Mouse (Mus musculus) embryonic stem cell, embryonic (primary cell): ENCODE measurements around the gene Rnf8.

Experiments
- CTCF ChIA-PET, 4 experiments: fragments of 300-600 bp in 2 of 4; fragments of 350-600 bp in 2 of 4; sonication (Branson Sonifier 250); formaldehyde crosslinking; loops; one replicate each; lab custom pipeline; 2022; ENCODE audit warnings: inconsistent platforms in 2 of 4; lab: Charles Lee
- POLR2A ChIA-PET, 4 experiments: fragments of 300-600 bp in 2 of 4; fragments of 350-600 bp in 2 of 4; sonication (Branson Sonifier 250); formaldehyde crosslinking; loops; one replicate each; lab custom pipeline; 2022; ENCODE audit warnings: antibody characterized with exemption in 4 of 4, inconsistent platforms in 1 of 4; lab: Charles Lee

Gene Rnf8

GRCm38 (mm10) chr17:29614115-29615023 lies at the start of gene Rnf8, which contains the start of gene Gm28043:
Gene Rnf8 (plus strand): TSS chr17:29614790.
Gene Gm28043 (plus strand): TSS chr17:29614876.
- CTCF ChIA-PET: interaction anchor here in 3 of 4 experiments (0.6 to 2.3 kb wide), 13 partner anchors 9 to 1850 kb away, joined by 3 to 11 read pairs (median 3); no protein-coding TSS in a partner anchor
- POLR2A ChIA-PET: interaction anchor here (0.7 to 6.7 kb wide), 27 partner anchors 8 to 346 kb away, joined by 3 to 99 read pairs (median 5); partner anchors contain the start of genes BC004004 (in 1 of the 4) and Cmtr1 (in 1 of the 4)

- ChIA-PET POLR2A (interaction anchor here in 1 of 4 experiments (0.8 kb wide), 1 partner anchor 16 kb away, joined by 3 read pairs; no protein-coding TSS in a partner anchor), CTCF (interaction anchor here in 2 of 4 experiments (0.8 to 1.5 kb wide), 2 partner anchors 38 to 347 kb away, joined by 3 read pairs; no protein-coding TSS in a partner anchor)
These were observed 49.1 kb upstream of the Rnf8 start for GRCm38 (mm10) chr17:29565521-29565920.

- ChIA-PET CTCF (interaction anchor here in 1 of 4 experiments (1.3 kb wide), 1 partner anchor 16 kb away, joined by 3 read pairs; no protein-coding TSS in a partner anchor), POLR2A (interaction anchor here in 2 of 4 experiments (0.7 to 1.6 kb wide), 5 partner anchors 9 to 552 kb away, joined by 3 to 5 read pairs (median 3); no protein-coding TSS in a partner anchor)
These were observed 46.2 kb upstream of the Rnf8 start for GRCm38 (mm10) chr17:29568435-29568834.

GRCm38 (mm10) chr17:29569831-29570230 lies 44.8 kb upstream of the Rnf8 start:
- POLR2A ChIA-PET: interaction anchor here in 2 of 4 experiments (0.5 to 1.6 kb wide), 11 partner anchors 11 to 441 kb away, joined by 3 to 5 read pairs (median 3); partner anchors contain the start of genes Gm17657 (in 1 of the 2) and Tbc1d22b (in 1 of the 2)
- CTCF ChIA-PET: interaction anchor here in 2 of 4 experiments (0.6 to 0.9 kb wide), 2 partner anchors 9 to 44 kb away, joined by 3 to 6 read pairs; no protein-coding TSS in a partner anchor

GRCm38 (mm10) chr17:29579579-29580126 lies 34.9 kb upstream of the Rnf8 start:
- ChIA-PET CTCF (no interaction called here), POLR2A (interaction anchor here in 2 of 4 experiments (0.5 to 0.9 kb wide), 2 partner anchors 14 to 75 kb away, joined by 3 to 6 read pairs; no protein-coding TSS in a partner anchor)

- ChIA-PET POLR2A (interaction anchor here in 1 of 4 experiments (1.1 kb wide), 1 partner anchor 10 kb away, joined by 3 read pairs; no protein-coding TSS in a partner anchor), CTCF (no interaction called here)
These were observed 31.0 kb upstream of the Rnf8 start for GRCm38 (mm10) chr17:29583569-29583968.

GRCm38 (mm10) chr17:29584306-29584705 lies 30.3 kb upstream of the Rnf8 start:
- ChIA-PET POLR2A (interaction anchor here in 2 of 4 experiments (0.9 to 1.6 kb wide), 3 partner anchors 10 to 12 kb away, joined by 3 to 5 read pairs (median 4); no protein-coding TSS in a partner anchor), CTCF (interaction anchor here in 2 of 4 experiments (0.7 to 0.9 kb wide), 2 partner anchors 16 to 19 kb away, joined by 3 read pairs; no protein-coding TSS in a partner anchor)

- ChIA-PET POLR2A (interaction anchor here in 2 of 4 experiments (0.9 to 1.6 kb wide), 3 partner anchors 9 to 11 kb away, joined by 3 to 5 read pairs (median 4); no protein-coding TSS in a partner anchor), CTCF (interaction anchor here in 2 of 4 experiments (0.7 to 0.9 kb wide), 2 partner anchors 17 to 19 kb away, joined by 3 read pairs; no protein-coding TSS in a partner anchor)
These were observed 29.9 kb upstream of the Rnf8 start for GRCm38 (mm10) chr17:29584737-29585136.

GRCm38 (mm10) chr17:29585446-29585845 lies 29.1 kb upstream of the Rnf8 start:
- POLR2A ChIA-PET: interaction anchor here in 2 of 4 experiments (0.9 to 1.7 kb wide), 4 partner anchors 8 to 23 kb away, joined by 3 to 5 read pairs (median 4); no protein-coding TSS in a partner anchor
- CTCF ChIA-PET: interaction anchor here in 2 of 4 experiments (0.5 to 0.9 kb wide), 2 partner anchors 18 to 219 kb away, joined by 3 read pairs; no protein-coding TSS in a partner anchor

GRCm38 (mm10) chr17:29586921-29587320 lies 27.7 kb upstream of the Rnf8 start:
- POLR2A ChIA-PET: interaction anchor here in 2 of 4 experiments (1.0 to 1.7 kb wide), 8 partner anchors 9 to 416 kb away, joined by 3 to 5 read pairs (median 4); no protein-coding TSS in a partner anchor
- CTCF ChIA-PET: interaction anchor here in 3 of 4 experiments (0.6 to 1.6 kb wide), 5 partner anchors 16 to 616 kb away, joined by 3 to 4 read pairs (median 3); no protein-coding TSS in a partner anchor

GRCm38 (mm10) chr17:29589221-29589898 lies 25.2 kb upstream of the Rnf8 start:
- ChIA-PET POLR2A (interaction anchor here (0.5 to 1.3 kb wide), 6 partner anchors 12 to 878 kb away, joined by 3 to 4 read pairs (median 3); no protein-coding TSS in a partner anchor), CTCF (interaction anchor here in 3 of 4 experiments (0.6 to 2.0 kb wide), 7 partner anchors 14 to 134 kb away, joined by 3 to 7 read pairs (median 3); no protein-coding TSS in a partner anchor)

- ChIA-PET POLR2A (interaction anchor here (0.5 to 1.7 kb wide), 17 partner anchors 9 to 442 kb away, joined by 3 to 6 read pairs (median 3); no protein-coding TSS in a partner anchor), CTCF (interaction anchor here in 2 of 4 experiments (0.6 to 2.0 kb wide), 5 partner anchors 12 to 70 kb away, joined by 3 to 9 read pairs (median 5); partner anchors contain the start of genes Gm28043 (in 1 of the 2) and Rnf8 (in 1 of the 2))
These were observed 18.5 kb upstream of the Rnf8 start for GRCm38 (mm10) chr17:29595891-29596770.

- ChIA-PET CTCF (interaction anchor here in 1 of 4 experiments (0.6 to 2.0 kb wide), 4 partner anchors 11 to 71 kb away, joined by 3 to 9 read pairs (median 6); partner anchors contain the start of genes Gm28043 and Rnf8), POLR2A (interaction anchor here (0.6 to 1.7 kb wide), 8 partner anchors 10 to 442 kb away, joined by 3 to 4 read pairs (median 3); no protein-coding TSS in a partner anchor)
These were observed 17.8 kb upstream of the Rnf8 start for GRCm38 (mm10) chr17:29596771-29597132.

- ChIA-PET CTCF (no interaction called here), POLR2A (interaction anchor here in 1 of 4 experiments (0.8 to 1.8 kb wide), 2 partner anchors 13 to 17 kb away, joined by 3 to 4 read pairs; no protein-coding TSS in a partner anchor)
These were observed 15.5 kb upstream of the Rnf8 start for GRCm38 (mm10) chr17:29599051-29599450.

- POLR2A ChIA-PET: interaction anchor here in 1 of 4 experiments (0.8 to 1.8 kb wide), 2 partner anchors 12 to 17 kb away, joined by 3 to 4 read pairs; no protein-coding TSS in a partner anchor
- CTCF ChIA-PET: no interaction called here
These were observed 15.1 kb upstream of the Rnf8 start for GRCm38 (mm10) chr17:29599537-29599936.
